Mouse (Mus musculus) layer of hippocampus, adult 18-20 months (tissue): ENCODE measurements at regions not wholly inside any gene's neighbourhood (a gene's known extent, or its start where the extent isn't known, plus 50 kb on each side); places are given as distances from the start of the nearest gene placed in this dataset.

Source experiments
- DNase-seq, 2 experiments: peaks; one replicate each; pipeline ENCODE4 v3.0.0; 2022; ENCODE audit warnings: low spot score in 2 of 2

DNA sequence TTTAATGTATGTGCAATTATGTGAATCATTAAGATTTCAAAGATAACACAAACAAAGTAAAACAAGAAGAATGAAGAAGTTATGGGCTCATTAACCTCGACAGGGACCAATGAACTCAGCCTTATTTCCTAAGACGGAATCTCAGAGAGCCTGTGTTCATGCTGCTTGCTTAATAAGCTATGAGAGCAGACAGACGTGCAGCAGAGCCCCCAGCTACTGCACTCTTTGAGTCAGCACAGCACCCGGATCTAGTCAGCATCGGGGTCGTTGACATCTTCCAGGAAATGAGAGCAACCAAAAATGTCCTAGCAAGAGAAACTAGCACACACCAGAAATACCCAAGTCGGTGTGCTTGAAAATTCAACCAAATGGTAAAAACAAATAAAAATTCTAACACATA, 582.1 kb downstream of the Rps29 start:
- DNase-seq, result no peak

DNA sequence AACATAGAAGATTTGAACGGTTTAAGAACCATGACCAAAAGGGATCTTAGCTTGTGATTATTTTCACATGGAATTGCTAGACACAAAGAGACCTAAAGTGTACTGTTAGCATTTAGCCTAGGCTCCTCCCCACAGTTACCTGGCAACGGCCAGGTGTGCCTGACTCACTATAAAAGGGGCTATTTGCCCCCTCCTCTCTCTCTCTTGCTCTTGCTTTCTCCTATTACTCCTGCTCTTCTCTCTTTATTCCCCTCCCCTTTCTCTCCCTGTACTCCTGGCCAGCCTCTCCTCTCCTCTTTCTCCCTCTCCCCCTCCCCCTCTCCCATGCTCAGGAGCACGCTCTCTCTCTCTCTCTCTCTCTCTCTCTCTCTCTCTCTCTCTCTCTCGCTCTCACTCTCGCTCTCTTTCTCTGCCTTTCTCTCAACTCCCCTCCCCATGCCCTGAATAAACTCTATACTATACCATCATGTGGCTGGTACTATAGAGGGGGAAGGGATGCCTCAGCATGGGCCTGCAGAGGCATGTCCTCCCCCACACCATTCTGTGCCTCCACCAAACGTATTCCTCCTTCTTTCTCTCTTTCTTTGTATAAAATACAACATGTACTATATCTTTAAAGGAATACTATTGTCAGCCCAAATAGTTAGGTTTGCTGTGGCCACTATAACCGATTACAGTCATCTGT, 603.9 kb downstream of the Rps29 start:
- no peak for DNase-seq

DNA sequence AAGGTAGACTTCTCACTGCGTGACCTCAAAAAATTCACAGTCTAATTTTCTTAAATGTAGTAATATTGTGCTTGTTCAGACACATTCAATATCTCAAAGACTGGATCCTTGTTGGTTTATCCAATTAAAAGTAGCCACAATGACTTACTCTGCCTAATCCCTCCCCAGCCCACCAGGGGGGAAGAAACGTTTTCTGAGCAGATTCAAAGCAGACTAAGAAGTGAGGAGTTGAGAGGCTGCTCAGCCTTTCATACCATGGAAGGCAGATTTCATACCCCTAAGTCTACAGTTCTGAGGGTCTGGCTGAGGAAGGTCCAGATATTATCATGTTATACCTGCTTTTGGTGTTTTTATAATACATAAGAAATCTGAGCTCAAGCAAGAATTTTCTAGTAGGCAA, 604.7 kb downstream of the Rps29 start:
- DNase-seq, result no peak

DNA sequence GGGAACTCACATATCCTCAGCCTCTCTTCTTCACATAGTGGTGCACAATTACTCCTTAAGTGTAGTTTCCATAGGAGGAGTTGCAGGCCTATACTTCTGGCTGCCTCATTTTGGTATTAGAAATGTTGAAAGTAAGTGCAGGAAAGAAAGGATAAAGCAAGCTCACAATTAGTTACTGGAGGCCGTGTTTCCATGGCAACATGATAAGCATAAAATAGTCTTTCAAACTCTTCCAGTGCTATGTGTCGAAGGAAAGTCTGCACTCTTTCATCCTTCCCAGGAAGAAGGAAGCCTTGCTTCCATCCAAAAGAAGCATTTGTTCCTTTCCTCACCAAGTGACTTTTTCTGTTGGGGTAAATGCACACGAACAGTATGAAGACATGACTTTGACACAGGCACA, 617.2 kb downstream of the Rps29 start:
- DNase-seq, result no peak

DNA sequence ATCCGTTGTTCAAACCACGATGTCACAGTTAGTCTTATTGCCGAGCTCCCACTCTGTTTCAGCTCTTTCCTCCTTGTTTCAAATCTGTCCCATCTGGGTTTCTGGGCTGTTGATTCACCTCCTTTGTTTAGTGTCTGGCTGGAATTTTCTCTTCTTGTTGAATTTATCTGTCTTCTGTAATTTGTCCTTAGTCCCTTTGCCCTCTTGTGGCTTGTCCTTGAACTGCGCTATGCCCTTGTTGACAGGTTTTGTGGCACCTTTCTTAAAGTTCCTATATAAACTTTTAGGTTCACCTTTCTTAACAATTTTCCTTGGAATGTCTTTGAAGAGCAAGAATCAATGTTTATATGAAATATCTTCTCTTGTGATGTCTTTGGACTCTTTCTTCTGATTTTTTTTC, 658.2 kb downstream of the Rps29 start:
- DNase-seq, result peak in 1 of 2 experiments; percentile 5

DNA sequence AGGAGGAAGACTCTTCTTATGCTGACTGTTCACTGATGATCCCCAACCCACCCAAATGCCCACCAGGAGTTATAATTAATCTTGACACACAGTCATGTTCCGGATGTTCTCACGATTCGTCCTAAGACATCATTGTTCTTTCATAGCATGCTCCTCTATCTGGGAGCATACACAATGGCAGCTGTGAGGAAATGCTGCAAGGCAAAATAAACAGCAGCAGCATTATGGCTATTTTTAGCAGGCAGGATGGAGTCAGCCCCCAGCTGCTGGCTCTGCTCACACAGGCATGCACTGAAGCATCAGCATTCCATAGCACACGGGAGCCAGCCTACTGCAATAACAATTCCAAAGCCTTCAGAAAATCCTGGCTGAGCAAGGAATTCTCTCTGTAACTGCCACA, 696.0 kb downstream of the Rps29 start:
- DNase-seq, result peak in 1 of 2 experiments; percentile 12

DNA sequence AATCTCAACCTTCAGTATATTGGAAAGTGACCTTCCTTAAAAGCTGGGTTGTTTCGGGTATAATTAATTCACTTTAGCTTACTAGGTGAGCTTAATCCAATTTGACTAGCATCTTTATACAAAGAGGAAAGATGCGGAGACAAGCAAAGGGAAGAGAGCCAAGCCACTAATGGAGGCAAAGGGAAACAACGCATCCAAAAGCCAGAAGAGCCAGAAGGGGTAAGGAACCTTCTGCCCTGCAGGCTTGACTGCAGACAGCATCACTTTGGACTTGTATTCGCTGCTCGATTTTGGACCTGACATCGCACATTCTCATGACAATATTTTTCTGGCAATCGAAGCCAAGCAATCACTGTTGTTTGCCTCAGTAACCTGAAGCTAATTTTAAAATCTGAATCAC, 700.8 kb downstream of the Rps29 start:
- DNase-seq, result peak in 1 of 2 experiments; percentile 2

DNA sequence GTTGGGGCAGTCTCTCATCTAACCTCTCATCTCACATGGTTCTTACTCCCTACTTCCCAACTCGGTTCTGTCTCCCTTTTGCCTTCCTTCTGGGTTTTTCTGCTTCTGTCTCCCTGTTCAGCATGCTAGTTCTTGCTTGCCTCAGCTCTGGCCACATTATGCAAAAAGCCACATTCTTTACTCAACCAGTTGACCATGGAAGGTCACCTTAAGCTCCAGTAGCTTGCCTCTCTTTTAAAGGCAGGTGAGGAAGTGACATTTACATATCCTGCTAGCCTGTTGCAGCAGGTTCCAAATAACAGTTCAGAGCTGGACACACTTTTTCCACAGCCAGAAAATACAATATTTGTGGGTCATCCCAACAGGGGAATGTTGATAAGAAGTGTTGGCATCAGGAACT, 732.4 kb downstream of the Rps29 start:
- no peak for DNase-seq

DNA sequence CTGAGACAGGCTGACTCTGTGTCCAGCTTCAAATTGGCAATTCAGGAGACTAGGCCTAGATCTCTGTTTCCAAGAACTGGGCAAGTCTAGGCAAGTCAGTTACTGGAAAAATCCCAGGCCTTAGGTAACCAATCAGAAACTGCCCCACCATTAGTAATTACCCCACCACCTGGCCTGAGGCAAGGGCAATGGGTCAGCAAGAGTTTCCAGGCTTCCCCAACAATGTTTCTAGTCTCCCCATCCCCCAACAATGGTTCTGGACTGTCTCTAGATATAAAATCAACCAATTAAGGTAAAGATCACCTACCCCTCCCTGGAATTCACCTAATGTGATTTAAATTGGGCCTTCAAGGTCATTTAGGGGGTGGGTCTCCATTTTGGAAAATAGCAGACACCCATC, 734.0 kb downstream of the Rps29 start:
- no peak for DNase-seq
